Mouse (Mus musculus) hindbrain, embryonic 14.5 days (tissue): ENCODE results near the gene Shcbp1l. TPM values are rescaled to one million over a fixed set of nuclear protein-coding genes. Genes with fewer than 3 reads are reported as not detected.
"Not testable (repeated sequence)": the region's sequence is repeated elsewhere in the genome, so short reads cannot be mapped to it uniquely, and the experiment has no call there.

Experiments
- ATAC-seq: fragments of 200-750 bp; cut with Nextera tagmentation; 2 replicates; pipeline ENCODE4 v1.8.0; 2017; ENCODE audit warnings: moderate number of reproducible peaks, mild to moderate bottlenecking, moderate TSS enrichment, moderate library complexity; ENCODE audit not compliant: low FRiP score
- DNase-seq: peaks from one replicate; pipeline ENCODE4 v3.0.0-alpha.2; 2015; ENCODE audit warnings: low spot score
- H3K27ac ChIP-seq: fragments of 300-500 bp; sonication (generic); 2 replicates; pipeline ENCODE4 v1.5.1; 2014; ENCODE audit warnings: mild to moderate bottlenecking, moderate library complexity
- H3K27me3 ChIP-seq: fragments of 300-500 bp; sonication (generic); 2 replicates; pipeline ENCODE4 v1.6.1; 2014; ENCODE audit warnings: mild to moderate bottlenecking, low read length, mixed read lengths; ENCODE audit not compliant: control insufficient read depth, insufficient read depth
- H3K36me3 ChIP-seq: fragments of 300-500 bp; sonication (generic); replicated peaks from 2 replicates; pipeline ENCODE4 v1.6.1; 2014; ENCODE audit not compliant: control insufficient read depth, insufficient read depth
- H3K4me1 ChIP-seq: fragments of 300-500 bp; sonication (generic); replicated peaks from 2 replicates; pipeline ENCODE4 v1.6.1; 2014; ENCODE audit warnings: antibody characterized with exemption, low read length, mixed read lengths; ENCODE audit not compliant: control insufficient read depth, insufficient read depth
- H3K4me2 ChIP-seq: fragments of 300-500 bp; sonication (generic); replicated peaks from 2 replicates; pipeline ENCODE4 v1.6.1; 2014; ENCODE audit warnings: mild to moderate bottlenecking, moderate library complexity
- H3K4me3 ChIP-seq: fragments of 300-500 bp; sonication (generic); replicated peaks from 2 replicates; pipeline ENCODE4 v1.5.1; 2014; ENCODE audit warnings: mild to moderate bottlenecking, low read length
- H3K9ac ChIP-seq: fragments of 300-500 bp; sonication (generic); 2 replicates; pipeline ENCODE4 v1.6.1; 2014
- H3K9me3 ChIP-seq: fragments of 300-500 bp; sonication (generic); 2 replicates; pipeline ENCODE4 v1.6.1; 2016; ENCODE audit warnings: low read length; ENCODE audit not compliant: control insufficient read depth
- WGBS: fragments of 180-500 bp; shearing (Covaris S2); extraction: QIAGEN DNeasy Blood & Tissue Kit; methylation state at CpG from one replicate; pipeline ENCODE4 v1.1.7; 2014; 5-methylcytosine and 5-hydroxymethylcytosine counted together
- polyA plus RNA-seq: library from polyadenylated mRNA; unstranded; fragments of >200 nt; fragmentation: Nextera tagmentation; extraction: Ambion mirVana; gene quantifications from 2 replicates; pipeline ENCODE4 v1.2.1, GENCODE M21; 2014

Gene Shcbp1l
- polyA plus RNA-seq = 0.56 and 0.85 TPM in 2 replicates

DNA sequence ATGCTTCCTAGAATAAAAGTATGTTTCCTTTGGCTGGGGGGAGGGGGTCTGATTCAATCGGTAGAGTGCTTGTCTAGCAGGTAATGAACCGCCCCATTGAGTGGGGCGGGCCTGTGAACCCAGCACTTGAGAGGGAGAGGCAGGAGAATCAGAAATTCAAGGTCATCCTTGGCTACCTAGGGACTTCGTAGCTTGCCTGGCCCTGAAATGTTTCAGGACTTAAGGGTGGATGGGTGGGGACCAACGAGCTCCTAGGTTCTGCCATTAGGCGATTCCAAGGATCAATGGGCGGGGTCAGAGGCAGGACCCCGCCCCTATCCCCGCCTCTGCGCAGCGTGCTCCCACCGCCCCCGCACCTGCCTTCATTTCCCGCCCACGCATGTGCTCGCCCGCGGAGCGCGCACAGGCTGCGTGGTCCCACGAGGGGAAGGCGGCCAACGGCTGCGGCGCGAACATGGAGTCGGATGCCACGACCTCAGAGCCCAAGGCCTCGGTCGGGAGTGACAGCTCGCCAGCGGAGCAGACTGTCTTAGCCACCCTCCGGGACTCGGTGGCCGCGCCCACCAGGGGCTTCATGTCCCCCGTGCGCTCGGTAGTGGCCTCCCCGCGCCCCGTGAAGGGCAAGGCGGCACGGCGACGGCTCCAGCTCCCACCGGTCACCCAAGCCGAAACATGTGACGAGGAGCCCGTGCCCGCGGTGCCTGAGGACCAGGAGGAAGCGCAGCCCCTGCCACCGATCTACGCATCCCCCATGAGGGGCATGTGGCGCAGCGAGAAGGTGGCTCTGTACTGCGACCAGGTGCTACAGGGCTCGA, at the start of gene Shcbp1l:
TSS of gene Shcbp1l (plus strand) at position 393 of the 815 bp plus-strand sequence.
- peak; percentile 91 for ATAC-seq
- DNase-seq = peak; percentile 74
- peak within 1 kb of the TSS; percentile 96 for H3K4me2 ChIP-seq
- peak within 1 kb of the TSS; percentile 55 for H3K4me3 ChIP-seq
- peaks cover 5% of the 10 kb centered on the region; the same call in 1 of the 2 replicates for H3K4me1 ChIP-seq
- H3K27me3 ChIP-seq = no peaks in the 10 kb centered on the region
- H3K9me3 ChIP-seq = no peaks in the 10 kb centered on the region
- H3K36me3 ChIP-seq = no peaks in the 10 kb centered on the region
- H3K27ac ChIP-seq = no peak within 1 kb of the TSS
- 3% methylated on average over 50 of the region's 60 CpGs for WGBS
- H3K9ac ChIP-seq = peak within 1 kb of the TSS; percentile 66

DNA sequence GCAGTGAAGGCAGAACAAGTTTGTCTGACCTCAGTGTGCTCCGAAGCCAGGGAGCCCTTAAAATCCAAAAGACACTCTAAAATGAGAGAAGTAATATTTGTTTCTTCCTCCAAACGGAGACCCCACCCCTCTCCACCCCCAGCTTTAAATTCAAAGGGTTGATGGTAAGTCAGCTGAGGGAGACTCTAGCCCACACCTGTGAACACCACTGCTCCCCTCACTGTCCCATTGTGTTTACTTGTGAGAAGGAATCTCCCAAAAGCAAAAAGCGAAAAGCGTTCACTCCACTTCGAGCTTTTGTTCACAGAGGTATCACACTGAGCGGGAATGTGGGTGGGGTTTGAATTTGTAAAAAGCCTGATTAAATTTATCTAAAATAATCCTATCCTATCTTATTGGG, 48.5 kb upstream of the Shcbp1l start:
- Histone ChIP-seq H3K9ac (no peak overlapping the region), H3K36me3 (no peaks in the 10 kb centered on the region), H3K9me3 (no peaks in the 10 kb centered on the region), H3K4me3 (no peak overlapping the region), H3K27me3 (no peaks in the 10 kb centered on the region), H3K27ac (no peak overlapping the region), H3K4me2 (no peak overlapping the region), H3K4me1 (no peaks in the 10 kb centered on the region)
- ATAC-seq (no peak), DNase-seq (no peak)
- WGBS = 18% methylated on average over 6 of the region's 6 CpGs

GRCm38 (mm10) chr1:153378587-153378986, 46.4 kb upstream of the Shcbp1l start:
- H3K9me3 ChIP-seq = no peaks in the 10 kb centered on the region
- H3K27me3 ChIP-seq = no peaks in the 10 kb centered on the region
- H3K9ac ChIP-seq = no peak overlapping the region
- no peak overlapping the region for H3K27ac ChIP-seq
- no peak overlapping the region for H3K4me2 ChIP-seq
- H3K36me3 ChIP-seq = no peaks in the 10 kb centered on the region
- ATAC-seq (no peak), DNase-seq (no peak)
- no peaks in the 10 kb centered on the region for H3K4me1 ChIP-seq
- no peak overlapping the region for H3K4me3 ChIP-seq
- 64% methylated on average over 6 of the region's 6 CpGs for WGBS

- no peak for DNase-seq
- Histone ChIP-seq H3K36me3 (no peaks in the 10 kb centered on the region), H3K4me2 (no peak overlapping the region), H3K9ac (no peak overlapping the region), H3K9me3 (no peaks in the 10 kb centered on the region), H3K27ac (no peak overlapping the region), H3K4me3 (no peak overlapping the region), H3K4me1 (no peaks in the 10 kb centered on the region), H3K27me3 (no peaks in the 10 kb centered on the region)
- 90% methylated on average over 5 of the region's 5 CpGs for WGBS
- no peak for ATAC-seq
These were observed 45.1 kb upstream of the Shcbp1l start for GRCm38 (mm10) chr1:153379832-153380231.

- no peaks in the 10 kb centered on the region for H3K36me3 ChIP-seq
- DNase-seq = no peak
- WGBS = 94% methylated on average over 9 of the region's 9 CpGs
These were observed 44.1 kb upstream of the Shcbp1l start for GRCm38 (mm10) chr1:153380746-153381282.

GRCm38 (mm10) chr1:153385081-153385480, 39.9 kb upstream of the Shcbp1l start:
- no peaks in the 10 kb centered on the region for H3K36me3 ChIP-seq
- H3K27me3 ChIP-seq = no peaks in the 10 kb centered on the region
- no peak overlapping the region for H3K9ac ChIP-seq
- H3K4me2 ChIP-seq = no peak overlapping the region
- H3K9me3 ChIP-seq = no peaks in the 10 kb centered on the region
- DNase-seq (no peak), ATAC-seq (no peak)
- H3K4me1 ChIP-seq = no peaks in the 10 kb centered on the region
- 81% methylated on average over 6 of the region's 6 CpGs for WGBS
- H3K4me3 ChIP-seq = no peak overlapping the region
- no peak overlapping the region for H3K27ac ChIP-seq

More at GRCm38 (mm10) chr1:153380746-153381282, 44.1 kb upstream of the Shcbp1l start:
- ATAC-seq = no peak
- no peaks in the 10 kb centered on the region for H3K27me3 ChIP-seq
- no peak overlapping the region for H3K4me3 ChIP-seq
- H3K9me3 ChIP-seq = no peaks in the 10 kb centered on the region
- no peaks in the 10 kb centered on the region for H3K4me1 ChIP-seq
- no peak overlapping the region for H3K4me2 ChIP-seq
- no peak overlapping the region for H3K9ac ChIP-seq
- H3K27ac ChIP-seq = no peak overlapping the region

DNA sequence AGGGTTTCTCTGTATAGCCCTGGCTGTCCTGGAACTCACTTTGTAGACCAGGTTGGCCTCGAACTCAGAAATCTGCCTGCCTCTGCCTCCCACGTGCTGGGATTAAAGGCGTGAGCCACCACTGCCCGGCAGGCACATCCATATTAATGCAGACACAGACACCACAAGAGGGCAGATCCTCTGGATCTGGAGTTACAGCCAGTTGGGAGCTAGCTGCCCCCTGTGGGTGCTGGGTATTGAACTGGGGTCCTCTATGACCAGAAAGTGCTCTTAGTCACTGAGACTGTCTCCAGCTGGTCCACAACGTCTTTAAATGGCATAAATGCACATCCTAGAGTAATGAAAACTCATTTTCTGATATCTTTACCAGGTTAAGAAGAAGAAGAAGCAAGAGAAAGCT, 39.3 kb upstream of the Shcbp1l start:
- ATAC-seq = not testable (repeated sequence)

GRCm38 (mm10) chr1:153386271-153387069, 38.5 kb upstream of the Shcbp1l start:
- 55% methylated on average over 25 of the region's 25 CpGs for WGBS
- Histone ChIP-seq H3K4me1 (no peaks in the 10 kb centered on the region), H3K4me3 (no peak overlapping the region), H3K4me2 (no peak overlapping the region), H3K27me3 (no peaks in the 10 kb centered on the region), H3K9me3 (no peaks in the 10 kb centered on the region), H3K27ac (no peak overlapping the region), H3K9ac (no peak overlapping the region), H3K36me3 (no peaks in the 10 kb centered on the region)
- ATAC-seq = peak; percentile 81; the same call in 1 of the 2 replicates
- peak; percentile 90 for DNase-seq

More for the DNA sequence above, 39.3 kb upstream of the Shcbp1l start:
- H3K9me3 ChIP-seq, H3K36me3 ChIP-seq, H3K4me1 ChIP-seq, DNase-seq, H3K27me3 ChIP-seq, H3K4me3 ChIP-seq, H3K9ac ChIP-seq, H3K27ac ChIP-seq, H3K4me2 ChIP-seq: not testable (repeated sequence)
- 83% methylated on average over 5 of the region's 5 CpGs for WGBS

- not testable (repeated sequence) for H3K27ac ChIP-seq, H3K9me3 ChIP-seq, H3K9ac ChIP-seq, DNase-seq, ATAC-seq, H3K4me2 ChIP-seq, H3K4me1 ChIP-seq, H3K36me3 ChIP-seq, H3K27me3 ChIP-seq, H3K4me3 ChIP-seq
- WGBS = 75% methylated on average over 4 of the region's 4 CpGs
These were observed 29.3 kb upstream of the Shcbp1l start for GRCm38 (mm10) chr1:153395706-153396105.
